Mouse (Mus musculus) liver, embryonic 15.5 days (tissue): ENCODE measurements at regions not wholly inside any gene's neighbourhood (a gene's known extent, or its start where the extent isn't known, plus 50 kb on each side); places are given as distances from the start of the nearest gene placed in this dataset.

Source experiments
- ATAC-seq: fragments of 200-750 bp; cut with Nextera tagmentation; 2 replicates; pipeline ENCODE4 v1.8.0; 2017; ENCODE audit warnings: moderate number of reproducible peaks, mild to moderate bottlenecking, moderate library complexity; ENCODE audit not compliant: insufficient read depth
- H3K27ac ChIP-seq: fragments of 300-500 bp; sonication (generic); replicated peaks from 2 replicates; pipeline ENCODE4 v1.5.1; 2015; ENCODE audit warnings: mild to moderate bottlenecking, inconsistent platforms
- H3K27me3 ChIP-seq: fragments of 300-500 bp; sonication (generic); 2 replicates; pipeline ENCODE4 v1.6.1; 2015; ENCODE audit warnings: mild to moderate bottlenecking, inconsistent platforms
- H3K36me3 ChIP-seq: fragments of 300-500 bp; sonication (generic); replicated peaks from 2 replicates; pipeline ENCODE4 v1.6.1; 2015; ENCODE audit warnings: moderate library complexity, mild to moderate bottlenecking, inconsistent platforms
- H3K4me1 ChIP-seq: fragments of 300-500 bp; sonication (generic); replicated peaks from 2 replicates; pipeline ENCODE4 v1.6.1; 2015; ENCODE audit warnings: inconsistent platforms
- H3K4me2 ChIP-seq: fragments of 300-500 bp; sonication (generic); 2 replicates; pipeline ENCODE4 v1.6.1; 2015; ENCODE audit warnings: moderate library complexity, mild to moderate bottlenecking, inconsistent platforms
- H3K4me3 ChIP-seq: fragments of 300-500 bp; sonication (generic); replicated peaks from 2 replicates; pipeline ENCODE4 v1.5.1; 2015; ENCODE audit warnings: mild to moderate bottlenecking, inconsistent platforms
- H3K9ac ChIP-seq: fragments of 300-500 bp; sonication (generic); 2 replicates; pipeline ENCODE4 v1.6.1; 2015; ENCODE audit warnings: moderate library complexity, mild to moderate bottlenecking, inconsistent platforms
- H3K9me3 ChIP-seq: fragments of 300-500 bp; sonication (generic); replicated peaks from 2 replicates; pipeline ENCODE4 v1.6.1; 2016; ENCODE audit warnings: inconsistent platforms
- WGBS: fragments of 180-500 bp; shearing (Covaris S2); methylation state at CpG from one replicate; pipeline ENCODE4 v1.1.7; 2015; ENCODE audit warnings: mixed read lengths; ENCODE audit not compliant: insufficient replicate concordance; 5-methylcytosine and 5-hydroxymethylcytosine counted together

- Histone ChIP-seq H3K9ac (no peak overlapping the region), H3K4me1 (no peaks in the 10 kb centered on the region), H3K36me3 (no peaks in the 10 kb centered on the region), H3K4me2 (no peak overlapping the region), H3K4me3 (no peak overlapping the region), H3K9me3 (peaks cover 20% of the 10 kb centered on the region; the same call in 1 of the 2 replicates), H3K27ac (no peak overlapping the region), H3K27me3 (no peaks in the 10 kb centered on the region)
- 51% methylated on average over 3 of the region's 3 CpGs for WGBS
- ATAC-seq, result peak; percentile 47; the same call in 1 of the 2 replicates
Measured at GRCm38 (mm10) chr16:3231566-3231965, 359.3 kb upstream of the Olfr161 start.

GRCm38 (mm10) chr16:3232610-3233009 is 358.2 kb upstream of the Olfr161 start:
- H3K4me2 ChIP-seq, result no peak overlapping the region
- no peak overlapping the region for H3K9ac ChIP-seq
- H3K9me3 ChIP-seq, result peaks cover 25% of the 10 kb centered on the region; the same call in 1 of the 2 replicates
- H3K4me3 ChIP-seq, result no peak overlapping the region
- WGBS, result 30% methylated on average over 2 of the region's 2 CpGs
- ATAC-seq, result no peak
- H3K27me3 ChIP-seq, result no peaks in the 10 kb centered on the region
- H3K4me1 ChIP-seq, result no peaks in the 10 kb centered on the region
- no peaks in the 10 kb centered on the region for H3K36me3 ChIP-seq
- H3K27ac ChIP-seq, result no peak overlapping the region

- Histone ChIP-seq H3K4me1 (no peaks in the 10 kb centered on the region), H3K9me3 (peaks cover 29% of the 10 kb centered on the region; the same call in 1 of the 2 replicates), H3K27ac (no peak overlapping the region), H3K36me3 (no peaks in the 10 kb centered on the region), H3K9ac (no peak overlapping the region), H3K4me3 (no peak overlapping the region), H3K4me2 (no peak overlapping the region), H3K27me3 (no peaks in the 10 kb centered on the region)
- ATAC-seq, result peak; percentile 16; the same call in 1 of the 2 replicates
- WGBS, result 38% methylated on average over 2 of the region's 2 CpGs
Measured at GRCm38 (mm10) chr16:3234063-3234462, 356.8 kb upstream of the Olfr161 start.

GRCm38 (mm10) chr16:3240982-3241719 is 349.7 kb upstream of the Olfr161 start:
- Histone ChIP-seq H3K9me3 (peaks cover 21% of the 10 kb centered on the region; the same call in 1 of the 2 replicates), H3K4me1 (no peaks in the 10 kb centered on the region), H3K36me3 (no peaks in the 10 kb centered on the region), H3K4me3 (no peak overlapping the region), H3K9ac (no peak overlapping the region), H3K4me2 (no peak overlapping the region), H3K27ac (no peak overlapping the region), H3K27me3 (no peaks in the 10 kb centered on the region)
- WGBS, result 43% methylated on average over 5 of the region's 5 CpGs
- no peak; the same call in 1 of the 2 replicates for ATAC-seq

- H3K27ac ChIP-seq, result no peak overlapping the region
- H3K9me3 ChIP-seq, result peaks cover 14% of the 10 kb centered on the region; the same call in 1 of the 2 replicates
- H3K9ac ChIP-seq, result no peak overlapping the region
- H3K4me1 ChIP-seq, result no peaks in the 10 kb centered on the region
- no peak overlapping the region for H3K4me2 ChIP-seq
- ATAC-seq, result no peak
- WGBS, result 42% methylated on average over 1 of the region's 1 CpGs
- no peaks in the 10 kb centered on the region for H3K36me3 ChIP-seq
- no peaks in the 10 kb centered on the region for H3K27me3 ChIP-seq
- H3K4me3 ChIP-seq, result no peak overlapping the region
Measured at GRCm38 (mm10) chr16:3241939-3242338, 348.9 kb upstream of the Olfr161 start.

- H3K27me3 ChIP-seq, result no peaks in the 10 kb centered on the region
- no peak overlapping the region for H3K9ac ChIP-seq
- H3K27ac ChIP-seq, result no peak overlapping the region
- ATAC-seq, result no peak
- H3K4me1 ChIP-seq, result no peaks in the 10 kb centered on the region
- 0 out of 2 replicates have a peak, but pooled peaks cover 2% of the 10 kb centered on the region for H3K9me3 ChIP-seq
- no peak overlapping the region for H3K4me2 ChIP-seq
- H3K4me3 ChIP-seq, result no peak overlapping the region
- H3K36me3 ChIP-seq, result no peaks in the 10 kb centered on the region
Measured at GRCm38 (mm10) chr16:3246422-3246821, 344.4 kb upstream of the Olfr161 start.

GRCm38 (mm10) chr16:3247006-3247754 is 343.7 kb upstream of the Olfr161 start:
- Histone ChIP-seq H3K4me3 (no peak overlapping the region), H3K4me1 (no peaks in the 10 kb centered on the region), H3K4me2 (no peak overlapping the region), H3K27me3 (no peaks in the 10 kb centered on the region), H3K9me3 (no peaks in the 10 kb centered on the region), H3K36me3 (no peaks in the 10 kb centered on the region), H3K27ac (no peak overlapping the region), H3K9ac (no peak overlapping the region)
- WGBS, result 28% methylated on average over 2 of the region's 2 CpGs
- ATAC-seq, result peak; percentile 49; the same call in 1 of the 2 replicates

- Histone ChIP-seq H3K4me3 (no peak overlapping the region), H3K27me3 (no peaks in the 10 kb centered on the region), H3K4me1 (no peaks in the 10 kb centered on the region), H3K9me3 (no peaks in the 10 kb centered on the region), H3K4me2 (no peak overlapping the region), H3K27ac (no peak overlapping the region), H3K9ac (no peak overlapping the region), H3K36me3 (no peaks in the 10 kb centered on the region)
- 36% methylated on average over 2 of the region's 2 CpGs for WGBS
- no peak for ATAC-seq
Measured at GRCm38 (mm10) chr16:3247755-3248110, 343.1 kb upstream of the Olfr161 start.

GRCm38 (mm10) chr16:3253885-3254284 is 337.0 kb upstream of the Olfr161 start:
- H3K27me3 ChIP-seq, result no peaks in the 10 kb centered on the region
- H3K4me2 ChIP-seq, result no peak overlapping the region
- WGBS, result 22% methylated on average over 1 of the region's 1 CpGs
- no peak overlapping the region for H3K27ac ChIP-seq
- no peak for ATAC-seq
- no peak overlapping the region for H3K9ac ChIP-seq
- no peaks in the 10 kb centered on the region for H3K4me1 ChIP-seq
- H3K36me3 ChIP-seq, result no peaks in the 10 kb centered on the region
- no peak overlapping the region for H3K4me3 ChIP-seq
- no peaks in the 10 kb centered on the region for H3K9me3 ChIP-seq

GRCm38 (mm10) chr16:3256051-3256450 is 334.8 kb upstream of the Olfr161 start:
- H3K36me3 ChIP-seq, result no peaks in the 10 kb centered on the region
- no peak for ATAC-seq
- no peaks in the 10 kb centered on the region for H3K27me3 ChIP-seq
- H3K4me2 ChIP-seq, result no peak overlapping the region
- H3K4me1 ChIP-seq, result no peaks in the 10 kb centered on the region
- H3K9me3 ChIP-seq, result no peaks in the 10 kb centered on the region; the same call in 1 of the 2 replicates
- H3K9ac ChIP-seq, result no peak overlapping the region
- no peak overlapping the region for H3K27ac ChIP-seq
- H3K4me3 ChIP-seq, result no peak overlapping the region

GRCm38 (mm10) chr16:3265351-3265750 is 325.5 kb upstream of the Olfr161 start:
- H3K4me3 ChIP-seq, result no peak overlapping the region
- H3K4me2 ChIP-seq, result no peak overlapping the region
- no peaks in the 10 kb centered on the region for H3K27me3 ChIP-seq
- no peak overlapping the region for H3K27ac ChIP-seq
- WGBS, result 61% methylated on average over 1 of the region's 1 CpGs
- H3K36me3 ChIP-seq, result no peaks in the 10 kb centered on the region
- H3K4me1 ChIP-seq, result no peaks in the 10 kb centered on the region
- ATAC-seq, result no peak
- no peak overlapping the region for H3K9ac ChIP-seq
- peaks cover 8% of the 10 kb centered on the region; the same call in 1 of the 2 replicates for H3K9me3 ChIP-seq
